Mouse (Mus musculus): ENCODE measurements at regions not wholly inside any gene's neighbourhood (a gene's known extent, or its start where the extent isn't known, plus 50 kb on each side); places are given as distances from the start of the nearest gene placed in this dataset.

DNA sequence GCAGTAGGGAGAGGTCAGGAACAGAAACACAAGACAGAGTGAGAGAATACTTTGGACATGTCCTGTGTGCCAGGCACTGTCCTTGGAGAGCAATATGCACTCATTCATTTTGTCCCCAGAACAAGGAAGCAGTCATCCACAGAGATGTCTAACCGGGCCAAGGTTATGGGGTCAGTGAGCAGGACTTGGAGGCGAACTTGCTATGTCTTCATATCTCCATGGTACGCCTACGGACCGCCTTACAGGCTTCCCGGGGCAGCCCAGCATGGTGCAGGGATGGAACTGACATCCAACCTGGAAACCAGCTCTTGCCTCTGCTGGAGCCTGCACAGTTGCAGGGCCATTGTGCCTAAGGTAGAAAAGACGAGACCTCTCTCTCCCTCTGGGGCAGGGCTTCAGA is 51.9 kb upstream of the Zmiz1 start:
- intact Hi-C loops (cut with DNase I), result no loop called here
- DNase-seq, result no peak
- no peak overlapping the region for H3K4me3 ChIP-seq
- TF ChIP-seq CTCF (IDR thresholded peaks at IDR 0.05), result no peak
- no peak overlapping the region for H3K27ac ChIP-seq
